Comparison of ENCODE assay signal across 8 mouse cellular contexts in the genomic region with DNA sequence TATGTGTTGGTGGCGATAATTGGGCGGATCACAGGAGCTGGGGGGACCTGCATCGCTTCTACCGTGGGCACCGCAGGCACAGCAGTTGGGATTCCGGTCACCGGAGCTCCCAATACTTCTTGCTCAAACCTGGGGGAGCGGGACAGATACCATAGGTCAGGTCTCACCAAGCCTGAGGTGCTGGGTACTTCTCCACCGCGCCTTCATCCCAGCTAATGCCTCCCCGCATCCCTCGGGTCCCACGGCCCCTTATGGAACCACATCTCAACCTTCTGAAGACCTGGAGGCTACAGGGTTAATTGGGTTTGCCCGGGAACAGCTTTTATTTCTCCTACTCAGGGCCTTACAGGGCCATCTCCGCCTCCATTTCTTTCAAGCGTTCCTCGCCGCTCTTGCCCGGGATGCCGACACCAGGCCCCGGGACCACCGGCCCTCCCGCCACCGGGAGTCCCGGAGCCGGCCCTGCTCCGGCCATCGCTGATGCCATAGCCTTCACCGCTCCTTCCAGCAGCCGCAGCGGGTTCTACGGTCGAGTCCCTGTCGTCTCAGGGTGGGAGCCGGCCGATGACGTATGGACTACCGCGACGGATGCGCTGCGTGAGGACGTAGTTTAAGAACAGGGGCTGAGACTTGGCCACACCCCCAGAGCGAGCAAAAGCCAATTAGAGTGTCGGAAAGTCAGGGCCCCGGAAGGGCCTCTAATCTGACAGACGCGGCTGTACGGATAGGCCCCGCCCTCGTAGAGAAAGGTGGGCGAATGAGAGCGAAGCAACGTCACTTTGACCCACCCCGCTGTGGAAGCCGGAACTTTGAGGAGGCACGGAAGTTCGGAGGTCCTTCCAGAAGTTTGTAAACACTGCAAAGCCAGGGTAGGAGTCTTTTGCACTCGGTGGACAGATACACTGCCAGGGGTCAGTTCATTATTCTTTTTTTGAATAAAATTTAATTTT. TPM values are rescaled to one million over a fixed set of nuclear protein-coding genes. Genes with fewer than 3 reads are reported as not detected.
A peak's percentile ranks its signal among the peaks of the same experiment; 100 is the strongest.
DNase-seq lines count a peak whose midpoint lies in the region; ATAC-seq lines count a peak whose summit lies in the region.

A gene (minus strand): TSS at position 727 of the 950 bp plus-strand sequence.

- peak; percentile 98 for DNase-seq in MEL-GATA-1-ER (ENCODE audit: extremely low read depth, low read depth)
- peak; percentile 97 for DNase-seq in cerebellum, adult 8-10 months
- DNase-seq in forelimb bud, embryonic 11.5 days (ENCODE audit: low read depth, low spot score) = peak; percentile 98
- peak; percentile 98 for DNase-seq in layer of hippocampus, adult 9-10 months (ENCODE audit: low spot score)
- peak; percentile 96 for DNase-seq in ovary, postnatal 10 days (ENCODE audit: low spot score)
- peak; percentile 96 to 99 for DNase-seq in thymus, postnatal 10 days (ENCODE audit: low spot score in 2 of 2)

- peak within 1 kb of the TSS; percentile 83 for H3K4me3 ChIP-seq in lung, embryonic 16.5 days (ENCODE audit: low read length)

- peaks cover 5% of the 10 kb centered on the region; the same call in 1 of the 2 replicates for H3K4me1 ChIP-seq in lung, embryonic 16.5 days (replicated peaks; ENCODE audit: control insufficient read depth, insufficient read depth, low read length)

- peaks cover 29% of the 10 kb centered on the region for H3K36me3 ChIP-seq in lung, embryonic 16.5 days (ENCODE audit: control insufficient read depth, insufficient read depth, low read length)

- WGBS in lung, embryonic 16.5 days = 1% methylated on average over 59 of the region's 59 CpGs

- H3K9me3 ChIP-seq in lung, embryonic 16.5 days (ENCODE audit: control insufficient read depth, low read length) = no peaks in the 10 kb centered on the region

- peak within 1 kb of the TSS; percentile 89 for H3K9ac ChIP-seq in lung, embryonic 16.5 days (ENCODE audit: low read length)

- peak within 1 kb of the TSS; percentile 50 for H3K27ac ChIP-seq in lung, embryonic 16.5 days (ENCODE audit: low read length)

- H3K4me2 ChIP-seq in lung, embryonic 16.5 days (ENCODE audit: low read depth, low read length) = peak within 1 kb of the TSS; percentile 68

- ATAC-seq in hematopoietic stem cell, adult 5-6 weeks (replicated peaks in 1 of 2; ENCODE audit: insufficient read depth in 1 of 2, low FRiP score in 2 of 2, low TSS enrichment in 1 of 2, low read depth in 1 of 2, poor library complexity in 2 of 2, severe bottlenecking in 2 of 2) = peak; percentile 100
- peak; percentile 100 for ATAC-seq in lung, embryonic 16.5 days (ENCODE audit: low read depth)

- H3K27me3 ChIP-seq in lung, embryonic 16.5 days (ENCODE audit: control insufficient read depth, insufficient read depth, low read depth, low read length) = no peaks in the 10 kb centered on the region

RNA-seq across cellular contexts. Expression of the gene that starts here (rescaled TPM):
- 17.5 and 44.4 TPM in 2 replicates for total RNA-seq in hematopoietic stem cell, adult 5-6 weeks (2017)
- 106 and 110 TPM in 2 replicates for polyA plus RNA-seq in lung, embryonic 16.5 days (2015; fragmentation: Nextera tagmentation; extraction: Ambion mirVana)

Comparison
In these comparisons a context has a peak if more than half of its experiments do, and no peak if none do; other contexts are left out.
1. Peak in every context shown above with its lines: DNase-seq, ATAC-seq, H3K4me3 ChIP-seq and H3K27ac ChIP-seq.